Mouse (Mus musculus): ENCODE measurements around the gene Otp.

- no peak for TF ChIP-seq CTCF (IDR thresholded peaks at IDR 0.05; ENCODE audit: borderline replicate concordance, insufficient read depth, low read depth, low read length)
- no peak for TF ChIP-seq POLR2A (IDR thresholded peaks at IDR 0.05; ENCODE audit: borderline replicate concordance, insufficient read depth, low read length)
Measured at GRCm38 (mm10) chr13:94870461-94871186, 4.8 kb upstream of the Otp start.
